Mouse (Mus musculus) CH12.LX (cell line): ENCODE measurements around the gene Cd96.

Experiments used
- CTCF ChIP-seq, 2 experiments: IDR thresholded peaks in 1 of 2; conservative IDR thresholded peaks in 1 of 2; 2 replicates each; pipeline ENCODE4 v1.5.1; 2011 to 2012; ENCODE audit warnings: low read depth in 2 of 2, low read length in 2 of 2, improper control_type of control experiment in 1 of 2, inconsistent platforms in 1 of 2, mild to moderate bottlenecking in 1 of 2, moderate library complexity in 1 of 2
- EP300 ChIP-seq: IDR thresholded peaks from 2 replicates; pipeline ENCODE4 v1.6.1; 2011; ENCODE audit warnings: low read length, improper control_type of control experiment
- ETS1 ChIP-seq: conservative IDR thresholded peaks from 2 replicates; pipeline ENCODE4 v1.6.1; 2012; ENCODE audit warnings: low read depth, mild to moderate bottlenecking, inconsistent platforms, low read length, improper control_type of control experiment, moderate library complexity
- MAX ChIP-seq: IDR thresholded peaks from 2 replicates; pipeline ENCODE4 v1.6.1; 2011; ENCODE audit warnings: low read length, improper control_type of control experiment
- MXI1 ChIP-seq: IDR thresholded peaks from 2 replicates; pipeline ENCODE4 v1.6.1; 2011; ENCODE audit warnings: mild to moderate bottlenecking, low read depth, low read length, improper control_type of control experiment
- MYC ChIP-seq: IDR thresholded peaks from 2 replicates; pipeline ENCODE4 v1.6.1; 2011; ENCODE audit warnings: low read depth, mild to moderate bottlenecking, improper control_type of control experiment, low read length
- POLR2A ChIP-seq: IDR thresholded peaks from 2 replicates; pipeline ENCODE4 v1.6.1; 2011; ENCODE audit warnings: low read depth, mild to moderate bottlenecking, improper control_type of control experiment, low read length
- ZC3H11A ChIP-seq: IDR thresholded peaks from 2 replicates; pipeline ENCODE4 v1.6.1; 2012; ENCODE audit warnings: low read depth, mild to moderate bottlenecking, inconsistent platforms, low read length, improper control_type of control experiment

GRCm38 (mm10) chr16:46148661-46149341 is 28.8 kb upstream of the Cd96 start:
- TF ChIP-seq EP300 (no peak), MAX (no peak), POLR2A (no peak), ZC3H11A (no peak), CTCF (conservative IDR thresholded peaks at IDR 0.05 in 1 of 2, IDR thresholded peaks at IDR 0.05 in 1 of 2; ENCODE audit: low read depth in 2 of 2, low read length in 2 of 2) (no peak), MXI1 (no peak), MYC (no peak), ETS1 (no peak)
